Mouse (Mus musculus): Measurements from ENCODE around the gene Tmem247.

DNA sequence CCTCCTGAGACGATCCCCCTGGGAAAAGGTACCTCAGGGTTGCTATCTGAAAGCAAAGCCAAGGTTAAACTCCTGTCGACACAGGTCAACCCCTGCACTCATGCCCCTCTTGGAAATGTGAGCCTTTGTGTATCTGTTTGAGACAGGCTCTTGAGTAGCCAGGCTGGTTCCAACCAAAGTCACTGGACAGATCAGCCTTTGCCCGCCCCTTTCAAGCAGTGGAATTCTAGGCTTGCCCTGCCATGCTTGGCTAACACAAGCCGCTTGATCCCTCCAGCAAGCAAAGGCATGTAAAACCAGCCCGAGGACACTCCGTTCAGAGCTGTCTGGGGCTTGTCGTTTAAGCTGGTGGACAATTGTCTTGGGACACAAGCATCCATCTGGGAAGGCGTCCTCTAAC is 8.8 kb upstream of the Tmem247 start:
- TF ChIP-seq POLR2A (IDR thresholded peaks at IDR 0.05; ENCODE audit: low read depth, low read length): no peak
- TF ChIP-seq SMC3 (IDR thresholded peaks at IDR 0.05; ENCODE audit: low read depth, low read length): no peak
- no peak for TF ChIP-seq CTCF (conservative IDR thresholded peaks at IDR 0.05 in 1 of 2, IDR thresholded peaks at IDR 0.05 in 1 of 2; ENCODE audit: low read depth in 2 of 2, low read length in 2 of 2)
- no peak for TF ChIP-seq RAD21 (IDR thresholded peaks at IDR 0.05; ENCODE audit: low read depth, low read length)
- no peak for TF ChIP-seq NRF1 (IDR thresholded peaks at IDR 0.05; ENCODE audit: low read depth, low read length)
- no peak for TF ChIP-seq ZC3H11A (IDR thresholded peaks at IDR 0.05; ENCODE audit: low read depth, low read length)
- TF ChIP-seq POLR2AphosphoS2 (IDR thresholded peaks at IDR 0.05; ENCODE audit: low read depth, low read length): no peak
- TF ChIP-seq USF2 (conservative IDR thresholded peaks at IDR 0.05; ENCODE audit: low read depth, low read length): no peak
- TF ChIP-seq UBTF (IDR thresholded peaks at IDR 0.05; ENCODE audit: low read depth, low read length): no peak
- TF ChIP-seq TCF12 (IDR thresholded peaks at IDR 0.05; ENCODE audit: low read depth, low read length): no peak
- no peak for TF ChIP-seq USF1 (IDR thresholded peaks at IDR 0.05; ENCODE audit: low read depth, low read length)
- TF ChIP-seq ZKSCAN1 (IDR thresholded peaks at IDR 0.05; ENCODE audit: borderline replicate concordance, low read depth, low read length): no peak

Measured in CH12.LX (cell line).